Mouse (Mus musculus): ENCODE results near the gene Cep19. TPM values are rescaled to one million over a fixed set of nuclear protein-coding genes. Genes with fewer than 3 reads are reported as not detected.
A peak's percentile ranks its signal among the peaks of the same experiment; 100 is the strongest.

The Cep19 gene
- total RNA-seq, 4 experiments from 2014 or later, result 9.5 to 11.1 (median 10.2) TPM

DNA sequence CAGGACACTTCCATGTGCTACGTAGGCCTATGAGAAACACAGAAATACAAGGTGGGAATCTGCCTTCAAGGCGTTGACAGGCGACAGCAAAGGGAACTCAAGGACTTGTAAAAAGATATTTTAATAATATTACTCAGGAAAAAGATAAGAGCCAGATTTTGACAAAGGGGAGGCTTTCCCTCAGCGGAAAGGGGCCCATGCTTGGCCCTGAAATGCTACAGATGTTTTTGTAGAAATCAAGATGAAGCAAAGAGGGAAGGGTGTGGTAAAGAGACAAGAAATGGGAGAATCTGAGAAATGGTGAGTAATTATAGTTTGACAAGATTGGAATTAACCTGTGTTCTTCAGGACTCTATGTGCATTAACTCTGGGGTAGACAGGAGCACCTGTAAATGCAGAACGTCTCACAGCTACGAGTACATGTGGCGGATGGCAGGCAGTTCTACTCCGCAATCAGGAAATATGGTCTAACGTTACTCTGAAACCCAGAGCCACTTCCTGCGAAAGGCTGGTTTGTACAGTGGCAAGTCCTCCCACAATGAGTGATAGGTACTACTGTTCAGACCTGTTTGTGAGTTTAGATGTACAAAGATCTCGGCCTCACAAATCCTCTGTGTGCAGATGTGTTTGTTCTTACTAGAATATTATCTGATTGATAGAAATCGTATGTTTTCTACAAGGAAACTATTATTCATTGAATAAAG, 7.9 kb downstream of the Cep19 start:
- no peak for DNase-seq (ENCODE audit: low spot score in 2 of 2)

GRCm38 (mm10) chr16:32108170-32108569, 8.6 kb downstream of the Cep19 start:
- DNase-seq (ENCODE audit: low spot score in 2 of 2), result no peak

GRCm38 (mm10) chr16:32108578-32108977, 9.0 kb downstream of the Cep19 start:
- no peak for DNase-seq (ENCODE audit: low spot score in 2 of 2)

- DNase-seq (ENCODE audit: low spot score in 2 of 2), result no peak
Measured at GRCm38 (mm10) chr16:32110951-32111699, 11.5 kb downstream of the Cep19 start.

- peak; percentile 25 to 26 for DNase-seq (ENCODE audit: low spot score in 2 of 2)
Measured at GRCm38 (mm10) chr16:32113541-32114218, 14.1 kb downstream of the Cep19 start.

GRCm38 (mm10) chr16:32114406-32114805, 14.8 kb downstream of the Cep19 start:
- DNase-seq (ENCODE audit: low spot score in 2 of 2), result no peak

DNA sequence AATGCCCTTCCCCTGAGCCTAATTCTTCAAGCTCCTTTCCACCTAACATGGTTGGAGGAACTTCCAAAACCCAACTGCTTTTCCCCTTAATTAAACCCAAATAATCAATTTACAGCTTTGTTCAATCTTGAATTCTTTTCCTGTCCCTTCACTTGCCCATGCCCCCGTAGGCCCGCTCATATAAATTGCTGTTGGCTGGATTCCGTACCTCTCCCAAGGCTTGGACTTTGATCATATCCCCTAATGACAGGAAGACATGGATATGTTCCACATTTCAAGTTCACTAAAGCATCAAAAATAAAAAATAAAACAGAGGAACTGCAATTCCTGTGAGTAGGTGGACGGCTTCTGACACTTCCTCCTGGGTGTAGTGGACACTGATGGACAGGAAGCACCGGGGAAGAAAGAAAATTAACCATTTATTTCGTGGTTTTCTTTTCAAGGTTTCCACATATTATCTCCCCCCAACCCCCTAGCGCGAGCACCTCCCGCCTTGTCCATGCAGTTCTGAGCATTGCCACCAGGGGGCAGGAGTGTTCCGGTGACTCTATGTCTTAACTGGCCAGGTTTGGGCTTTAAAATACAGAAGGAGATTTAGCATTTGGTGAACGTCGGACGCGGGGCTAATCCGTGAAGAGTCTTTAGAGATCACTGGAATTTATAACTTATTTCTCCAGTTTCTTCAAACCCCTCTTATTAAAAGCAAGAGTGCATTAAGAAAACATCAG, 15.5 kb downstream of the Cep19 start:
- peak; percentile 53 to 65 for DNase-seq (ENCODE audit: low spot score in 2 of 2)

- DNase-seq (ENCODE audit: low spot score in 2 of 2), result no peak
Measured at GRCm38 (mm10) chr16:32115781-32116180, 16.2 kb downstream of the Cep19 start.

GRCm38 (mm10) chr16:32116186-32116585, 16.6 kb downstream of the Cep19 start:
- no peak for DNase-seq (ENCODE audit: low spot score in 2 of 2)

- no peak for DNase-seq (ENCODE audit: low spot score in 2 of 2)
Measured at GRCm38 (mm10) chr16:32120454-32120853, 20.9 kb downstream of the Cep19 start.

DNA sequence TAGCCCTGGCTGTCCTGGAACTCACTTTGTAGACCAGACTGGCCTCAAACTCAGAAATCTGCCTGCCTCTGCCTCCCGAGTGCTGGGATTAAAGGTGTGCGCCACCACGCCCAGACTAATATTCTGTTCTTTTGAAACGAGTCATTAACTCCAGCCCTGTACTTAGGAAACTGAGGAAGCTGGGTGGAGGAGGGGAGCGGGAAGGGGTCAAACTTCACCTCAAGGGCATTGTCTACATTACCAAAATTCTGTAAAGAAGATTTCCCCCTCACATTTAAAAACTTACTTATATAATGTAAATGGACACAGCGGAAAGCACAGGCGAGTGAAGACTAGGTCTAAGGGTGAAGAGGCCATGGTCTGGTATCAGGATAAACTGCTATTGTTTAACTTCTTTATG, 24.4 kb downstream of the Cep19 start:
- no peak for DNase-seq (ENCODE audit: low spot score in 2 of 2)

GRCm38 (mm10) chr16:32124444-32125335, 25.1 kb downstream of the Cep19 start:
- DNase-seq (ENCODE audit: low spot score in 2 of 2), result no peak

DNA sequence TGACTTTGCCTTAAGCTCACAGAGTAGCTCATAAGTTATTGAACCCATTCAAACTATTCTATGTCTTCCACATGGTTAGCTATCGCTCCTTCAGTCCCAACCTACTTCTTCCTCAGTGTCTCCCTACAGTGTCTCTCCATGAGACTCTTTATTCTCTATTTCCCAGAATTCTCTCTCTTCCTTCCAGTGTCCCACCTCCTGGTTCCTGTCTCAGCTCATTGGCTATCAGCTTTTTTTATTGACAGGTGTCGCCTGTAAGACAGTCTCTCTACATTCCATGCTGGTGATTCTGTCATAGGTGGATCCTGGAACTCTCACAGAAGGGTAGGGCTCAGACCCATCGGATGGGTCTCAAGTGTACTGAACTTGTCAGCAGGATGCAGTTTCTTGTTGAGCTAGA, 25.8 kb downstream of the Cep19 start:
- DNase-seq (ENCODE audit: low spot score in 2 of 2), result no peak

- no peak for DNase-seq (ENCODE audit: low spot score in 2 of 2)
Measured at GRCm38 (mm10) chr16:32127046-32127445, 27.4 kb downstream of the Cep19 start.

- no peak for DNase-seq (ENCODE audit: low spot score in 2 of 2)
Measured at GRCm38 (mm10) chr16:32129449-32130189, 30.0 kb downstream of the Cep19 start.

DNA sequence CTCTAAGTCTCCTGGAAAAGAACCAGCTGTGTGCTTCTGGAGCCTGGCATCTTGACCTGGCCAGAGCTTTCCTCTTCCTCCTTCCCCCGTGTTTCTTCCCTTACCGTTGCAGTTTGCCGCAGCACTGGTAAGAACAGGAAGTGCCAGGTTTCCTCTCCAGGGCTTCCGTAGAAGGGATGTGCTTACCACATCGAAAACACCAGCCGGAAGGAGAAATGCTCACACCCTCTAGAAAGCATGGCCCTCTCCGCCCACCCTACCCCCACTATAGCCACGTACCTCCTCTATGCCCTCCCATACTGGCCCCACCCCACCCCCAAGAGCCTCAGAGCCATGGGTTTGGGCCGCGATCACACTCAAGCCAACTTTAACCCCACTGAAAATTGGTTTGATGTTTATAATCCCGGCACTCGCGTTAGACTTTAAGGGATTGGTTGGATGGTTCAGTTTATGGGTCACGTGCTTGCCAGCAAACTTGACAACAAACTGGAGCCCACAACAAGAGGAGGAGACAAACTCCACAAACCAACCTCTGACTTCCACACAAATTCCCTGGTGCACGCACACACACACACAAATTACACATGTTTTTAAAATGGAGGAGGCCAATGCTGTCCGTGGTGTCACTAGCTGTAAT, 30.7 kb downstream of the Cep19 start:
- no peak for DNase-seq (ENCODE audit: low spot score in 2 of 2)

- no peak for DNase-seq (ENCODE audit: low spot score in 2 of 2)
Measured at GRCm38 (mm10) chr16:32133148-32133547, 33.5 kb downstream of the Cep19 start.

DNA sequence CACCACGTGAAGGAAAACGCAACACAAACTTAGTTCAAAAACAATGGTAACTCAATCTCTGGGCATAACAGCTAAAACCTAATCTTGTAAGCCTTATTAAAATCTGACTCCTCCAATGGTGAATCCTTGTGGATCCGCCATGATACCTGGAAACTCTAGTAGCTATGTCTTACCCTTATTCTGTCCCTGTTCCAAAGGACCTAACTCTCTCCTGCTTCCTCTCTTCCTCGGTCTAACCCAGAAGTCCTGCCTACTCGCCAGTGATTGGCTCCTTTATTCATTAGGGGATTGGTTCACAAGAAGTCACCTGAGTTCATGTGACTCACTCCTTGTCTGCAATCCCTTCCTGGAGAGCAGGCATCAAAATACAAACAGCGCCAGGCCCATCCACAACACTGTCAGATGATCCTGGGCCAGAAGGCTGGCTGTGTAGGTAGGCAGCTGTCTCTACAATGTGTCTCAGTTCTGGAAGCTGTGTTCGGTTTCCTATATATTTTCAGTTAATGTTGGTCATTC, 36.3 kb downstream of the Cep19 start:
- no peak for DNase-seq (ENCODE audit: low spot score in 2 of 2)

DNA sequence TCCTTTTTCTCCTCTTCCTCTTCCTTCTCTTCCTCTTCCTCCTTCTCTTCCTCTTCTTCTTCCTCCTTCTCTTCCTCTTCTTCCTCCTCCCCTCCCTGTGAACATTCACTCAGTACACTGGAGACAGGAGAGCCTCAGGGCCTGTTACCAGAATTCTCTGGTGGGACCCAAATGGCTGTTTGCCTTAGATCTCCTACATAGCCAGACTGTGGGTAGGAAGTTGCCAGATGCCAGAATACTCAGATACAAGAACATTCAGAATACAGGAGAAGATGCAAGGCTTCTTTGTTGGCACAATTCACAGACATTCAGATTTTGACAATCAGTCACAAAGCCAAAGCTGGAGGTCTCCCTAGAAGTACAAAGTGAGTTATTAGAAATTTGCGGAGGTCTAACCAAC, 39.4 kb downstream of the Cep19 start:
- no peak for DNase-seq (ENCODE audit: low spot score in 2 of 2)
